In genomic region chr11:115233526-115234290, GRCm38 (mm10) we compare ENCODE assay signal across 8 mouse cellular contexts. TPM values are rescaled to one million over a fixed set of nuclear protein-coding genes. Genes with fewer than 3 reads are reported as not detected.
DNase-seq lines count a peak whose midpoint lies in the region; ATAC-seq and TF ChIP-seq lines count a peak whose summit lies in the region.

No protein-coding gene starts in this region.

- no peak overlapping the region for H3K4me2 ChIP-seq in kidney, embryonic 15.5 days

- intact Hi-C loops in gastrocnemius, adult 2 months (cut with DNase I), result no loop called here
- intact Hi-C loops in gastrocnemius, postnatal 36 days (cut with DNase I), result no loop called here
- intact Hi-C loops in gastrocnemius, postnatal 14 days (cut with DNase I; ENCODE audit: low total_unique reads), result no loop called here

- peaks cover 55% of the 10 kb centered on the region for H3K4me1 ChIP-seq in kidney, embryonic 15.5 days

- ATAC-seq in kidney, embryonic 15.5 days (replicated peaks; ENCODE audit: low FRiP score), result no peak

- H3K9me3 ChIP-seq in kidney, embryonic 15.5 days (replicated peaks), result no peaks in the 10 kb centered on the region

- H3K36me3 ChIP-seq in kidney, embryonic 15.5 days, result no peaks in the 10 kb centered on the region

- peak; percentile 52 for TF ChIP-seq CTCF in gastrocnemius, adult 2 months (IDR thresholded peaks at IDR 0.05)

- H3K27me3 ChIP-seq in kidney, embryonic 15.5 days, result peaks cover 80% of the 10 kb centered on the region

- no peak overlapping the region for H3K9ac ChIP-seq in kidney, embryonic 15.5 days

- 65% methylated on average over 20 of the region's 20 CpGs for WGBS in kidney, embryonic 15.5 days

- no peak overlapping the region for H3K27ac ChIP-seq in gastrocnemius, adult 2 months
- no peak overlapping the region for H3K27ac ChIP-seq in kidney, embryonic 15.5 days

- no peak overlapping the region for H3K4me3 ChIP-seq in gastrocnemius, adult 2 months
- H3K4me3 ChIP-seq in kidney, embryonic 15.5 days (replicated peaks), result no peak overlapping the region

- peak; percentile 30 for DNase-seq in gastrocnemius, adult 2 months
- DNase-seq in gastrocnemius, postnatal 36 days, result no peak
- DNase-seq in thymus, postnatal 4 days, result peak; percentile 51
- DNase-seq in thymus, postnatal 36 days, result no peak
- DNase-seq in lung, postnatal 14 days, result peak; percentile 45
- DNase-seq in T-cell, adult 2 months (ENCODE audit: low spot score), result no peak
- DNase-seq in gastrocnemius, postnatal 14 days, result no peak

RNA-seq across cellular contexts. Expression of gene Grin2c, which starts 33.3 kb away (rescaled TPM):
- under 1 TPM in 1 of 2 experiments, not detected in 1; 0.06 TPM for total RNA-seq in gastrocnemius, adult 2 months (2021)
- total RNA-seq in gastrocnemius, postnatal 36 days (2021), result not detected
- total RNA-seq in gastrocnemius, postnatal 14 days (2021), result not detected
- not detected in 2 replicates for polyA plus RNA-seq in kidney, embryonic 15.5 days (2015; fragmentation: Nextera tagmentation; extraction: Ambion mirVana)

RNA-seq across cellular contexts. Expression of gene Fdxr, which starts 43.1 kb away (rescaled TPM):
- total RNA-seq in gastrocnemius, adult 2 months (2021), result 1 to 10 TPM; 2.9 to 4.4 TPM
- total RNA-seq in gastrocnemius, postnatal 36 days (2021), result 1 to 10 TPM; 3.6 to 4.4 TPM
- total RNA-seq in gastrocnemius, postnatal 14 days (2021), result 1 to 10 TPM; 5.4 to 6.0 TPM
- 15.4 and 20.8 TPM in 2 replicates for polyA plus RNA-seq in kidney, embryonic 15.5 days (2015; fragmentation: Nextera tagmentation; extraction: Ambion mirVana)

RNA-seq across cellular contexts. Expression of gene Nat9, which starts 46.0 kb away (rescaled TPM):
- total RNA-seq in gastrocnemius, adult 2 months (2021), result 10 to 100 TPM; 12.7 to 16.3 TPM
- total RNA-seq in gastrocnemius, postnatal 36 days (2021), result 10 to 100 TPM; 10.6 to 12.9 TPM
- total RNA-seq in gastrocnemius, postnatal 14 days (2021), result 10 to 100 TPM; 13.1 to 14.0 TPM
- 21.5 and 23.4 TPM in 2 replicates for polyA plus RNA-seq in kidney, embryonic 15.5 days (2015; fragmentation: Nextera tagmentation; extraction: Ambion mirVana)

RNA-seq across cellular contexts. Expression of gene Tmem104, which starts 46.4 kb away (rescaled TPM):
- total RNA-seq in gastrocnemius, adult 2 months (2021), result 1 to 10 TPM; 7.3 to 7.4 TPM
- 1 to 10 TPM; 4.5 to 6.0 TPM for total RNA-seq in gastrocnemius, postnatal 36 days (2021)
- 1 to 10 TPM; 4.5 to 4.9 TPM for total RNA-seq in gastrocnemius, postnatal 14 days (2021)
- polyA plus RNA-seq in kidney, embryonic 15.5 days (2015; fragmentation: Nextera tagmentation; extraction: Ambion mirVana), result 10.6 and 11.0 TPM in 2 replicates

Comparison
In these comparisons a context has a peak if more than half of its experiments do, and no peak if none do; other contexts are left out.
1. DNase-seq: peak in gastrocnemius, adult 2 months (single experiment), thymus, postnatal 4 days (single experiment) and lung, postnatal 14 days (single experiment); none in gastrocnemius, postnatal 36 days (0 of 2), thymus, postnatal 36 days (0 of 2), T-cell, adult 2 months (single experiment) and gastrocnemius, postnatal 14 days (single experiment).